Mouse (Mus musculus): ENCODE measurements at regions not wholly inside any gene's neighbourhood (a gene's known extent, or its start where the extent isn't known, plus 50 kb on each side); places are given as distances from the start of the nearest gene placed in this dataset.
"Not testable (repeated sequence)": the region's sequence is repeated elsewhere in the genome, so short reads cannot be mapped to it uniquely, and the experiment has no call there.

DNA sequence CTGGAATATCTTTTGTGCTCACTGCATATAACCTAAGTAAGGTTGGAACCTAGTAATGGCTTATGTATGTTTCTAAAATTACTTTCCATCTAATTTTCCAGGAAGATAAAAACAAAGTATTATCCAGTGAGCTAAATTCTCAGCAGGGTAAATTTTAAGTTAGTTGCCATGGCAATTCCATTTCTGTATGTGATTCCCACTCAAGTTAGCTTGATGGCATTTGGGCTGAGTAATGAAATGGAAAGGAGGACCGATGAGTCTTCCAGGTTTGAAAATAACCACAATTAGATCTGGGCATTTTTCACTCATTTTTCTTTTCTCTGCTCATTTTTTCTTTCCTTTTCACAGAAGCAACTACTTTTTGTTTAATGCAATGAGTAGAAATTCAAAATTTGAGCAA is 398.4 kb upstream of the Gm10801 start:
- DNase-seq (ENCODE audit: extremely low spot score in 1 of 2, low spot score in 1 of 2), result no peak

DNA sequence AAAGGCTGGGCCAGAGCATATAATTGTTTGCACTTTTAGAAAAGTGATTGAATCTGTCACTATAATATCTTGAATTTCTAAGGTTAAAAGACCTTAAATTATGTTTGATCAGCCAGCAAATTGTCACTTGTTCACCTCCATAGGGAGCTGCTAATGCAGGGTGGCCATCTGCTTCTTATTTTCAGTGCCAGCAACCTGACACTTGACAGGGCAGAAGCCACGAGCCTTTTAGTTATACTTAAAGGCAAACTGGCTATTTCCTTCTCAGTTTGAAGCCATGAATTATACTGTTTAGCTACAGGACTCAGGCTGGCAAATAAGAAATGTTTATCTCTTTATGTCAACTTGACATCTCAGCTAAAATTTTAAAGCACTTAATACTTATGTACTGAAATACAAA is 392.5 kb upstream of the Gm10801 start:
- DNase-seq (ENCODE audit: extremely low spot score in 1 of 2, low spot score in 1 of 2), result no peak

DNA sequence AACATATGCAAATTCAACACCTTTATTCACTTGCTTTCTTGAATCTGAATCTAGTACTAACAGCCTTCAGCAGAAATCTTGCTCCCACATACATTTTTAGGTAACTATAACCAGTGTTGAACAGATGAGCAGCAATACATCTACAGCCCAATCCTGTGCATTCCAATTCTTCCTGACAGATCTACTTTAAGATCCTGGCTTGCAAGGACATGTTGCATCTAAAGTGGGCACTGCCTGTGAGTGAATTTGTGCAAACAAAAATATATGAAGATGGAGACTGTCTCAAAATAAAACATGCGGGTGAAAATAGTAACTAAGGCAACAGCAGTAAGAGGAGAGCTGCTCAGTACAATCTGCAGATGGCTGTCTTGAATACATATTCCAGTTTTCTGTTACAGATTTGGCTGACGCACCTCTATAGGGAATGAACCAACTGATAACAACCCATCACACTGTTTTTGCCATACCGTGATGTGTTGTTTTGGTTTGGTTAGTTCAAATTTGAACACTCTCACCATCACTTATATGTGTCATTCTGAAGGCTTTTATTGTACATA is 375.2 kb upstream of the Gm10801 start:
- no peak for DNase-seq (ENCODE audit: extremely low spot score in 1 of 2, low spot score in 1 of 2)

DNA sequence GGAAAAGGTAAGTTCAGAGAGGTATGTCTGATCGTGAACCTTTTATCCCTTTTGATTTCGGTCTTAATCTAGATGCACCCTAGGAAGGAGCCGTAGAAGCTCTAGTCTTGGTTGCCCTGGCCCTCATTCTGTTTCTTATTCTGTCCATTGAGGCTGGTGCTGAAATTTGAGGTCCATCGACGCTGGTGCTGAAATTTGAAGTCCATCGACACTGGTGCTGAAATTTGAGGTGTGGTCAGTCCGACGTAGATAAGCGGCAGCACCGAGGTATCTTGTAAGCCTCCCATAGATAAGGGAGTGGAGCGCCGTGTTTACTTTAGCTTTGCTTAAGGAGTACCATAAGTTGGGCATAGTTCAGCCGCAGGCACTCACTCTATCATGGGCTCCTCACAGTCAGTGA is 332.0 kb upstream of the Gm10801 start:
- not testable (repeated sequence) for DNase-seq (ENCODE audit: extremely low spot score in 1 of 2, low spot score in 1 of 2)

DNA sequence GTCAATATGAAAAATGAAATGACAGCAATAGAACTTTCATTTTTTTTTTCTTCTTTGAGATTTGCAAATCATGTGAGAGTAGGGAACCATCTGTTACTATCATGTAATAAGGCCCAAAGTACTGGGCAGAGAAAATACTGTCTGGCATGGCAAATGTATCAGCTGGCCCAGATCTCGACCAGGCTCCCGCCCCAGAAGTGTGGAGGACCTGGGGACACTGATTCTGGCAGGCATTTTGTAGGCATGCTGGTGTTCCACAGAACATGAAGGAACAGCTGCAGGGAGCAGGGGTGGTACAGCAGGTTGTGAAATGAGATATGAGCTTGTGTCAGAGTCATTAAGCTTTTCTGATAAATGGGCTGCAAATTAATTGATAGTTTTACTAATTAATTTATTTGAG is 307.8 kb upstream of the Gm10801 start:
- no peak for DNase-seq (ENCODE audit: extremely low spot score in 1 of 2, low spot score in 1 of 2)

DNA sequence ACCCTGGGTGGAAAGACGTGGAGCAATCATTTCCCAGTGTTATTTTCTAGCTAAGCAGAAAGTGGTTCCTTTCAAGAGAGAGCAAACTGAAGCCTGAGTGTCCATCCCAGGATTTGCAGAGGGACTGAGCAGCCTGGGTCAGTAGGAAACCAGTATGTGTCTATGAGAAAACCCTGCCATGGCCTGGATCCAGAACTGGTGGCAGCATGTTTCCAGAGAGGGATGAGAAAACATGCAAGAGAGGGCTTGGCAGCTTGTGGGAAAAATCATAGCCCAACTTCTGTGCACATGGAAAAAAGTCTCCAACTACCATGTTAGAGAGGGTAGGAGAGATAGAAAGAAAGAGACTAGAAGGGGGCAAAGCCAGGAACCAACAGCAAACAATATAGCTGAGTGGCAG is 282.8 kb upstream of the Gm10801 start:
- peak in 1 of 2 experiments; percentile 4 for DNase-seq (ENCODE audit: extremely low spot score in 1 of 2, low spot score in 1 of 2)

All from layer of hippocampus, postnatal 25 days (tissue).